Mouse (Mus musculus) cortical plate, adult 2 months (tissue): ENCODE measurements at regions not wholly inside any gene's neighbourhood (a gene's known extent, or its start where the extent isn't known, plus 50 kb on each side); places are given as distances from the start of the nearest gene placed in this dataset.

ENCODE experiments used
- CTCF ChIP-seq: fragments of 200-500 bp; IDR thresholded peaks from 2 replicates; pipeline ENCODE4 v1.5.1; 2011; ENCODE audit warnings: mild to moderate bottlenecking, control low read depth, low read length; ENCODE audit not compliant: insufficient read depth; ENCODE audit errors: extremely low read depth
- POLR2A ChIP-seq: fragments of 200-500 bp; IDR thresholded peaks from 2 replicates; pipeline ENCODE4 v1.6.1; 2011; ENCODE audit warnings: mild to moderate bottlenecking, low read length, control low read depth; ENCODE audit not compliant: insufficient read depth; ENCODE audit errors: extremely low read depth

- TF ChIP-seq CTCF (no peak), POLR2A (no peak)
Observed at GRCm38 (mm10) chr4:98180336-98180735, 202.8 kb downstream of the Tm2d1 start.
